14 mouse cellular contexts compared by ENCODE assay signal in genomic region chr10:115828872-115829271, GRCm38 (mm10).
"Had no signal": no experiment of that assay in that cellular context is flagged by ENCODE, and none has a peak within 500 bp of the region (broad histone marks: within the 10 kb centered on the region; RNA-seq: fewer than 3 reads in every experiment).

No protein-coding gene starts in this region.

- H3K36me3 ChIP-seq: kidney, embryonic 15.5 days; limb, embryonic 15.5 days; midbrain, embryonic 12.5 days; stomach, embryonic 15.5 days had no signal

- H3K4me1 ChIP-seq: kidney, embryonic 15.5 days; limb, embryonic 15.5 days; midbrain, embryonic 12.5 days; stomach, embryonic 15.5 days had no signal

- H3K27ac ChIP-seq: kidney, embryonic 15.5 days; left cerebral cortex, adult 2 months; limb, embryonic 15.5 days; liver, embryonic 12.5 days; midbrain, embryonic 12.5 days; stomach, embryonic 15.5 days had no signal

- DNase-seq: kidney, adult 2 months; kidney, postnatal 14 days; lung, embryonic 14.5 days; lung, postnatal 14 days; right cerebral cortex, postnatal 25 days; spleen, adult 18-20 months; thymus, postnatal 4 days had no signal

- H3K4me2 ChIP-seq: kidney, embryonic 15.5 days; limb, embryonic 15.5 days; liver, embryonic 12.5 days; lung, embryonic 14.5 days; midbrain, embryonic 12.5 days; stomach, embryonic 15.5 days had no signal

- H3K9ac ChIP-seq: kidney, embryonic 15.5 days; limb, embryonic 15.5 days; liver, embryonic 12.5 days; lung, embryonic 14.5 days; midbrain, embryonic 12.5 days; stomach, embryonic 15.5 days had no signal

- ATAC-seq: liver, embryonic 12.5 days; midbrain, embryonic 16.5 days had no signal

- H3K9me3 ChIP-seq: kidney, embryonic 15.5 days; limb, embryonic 15.5 days; liver, embryonic 12.5 days; midbrain, embryonic 12.5 days; stomach, embryonic 15.5 days had no signal

- H3K4me3 ChIP-seq: kidney, embryonic 15.5 days; left cerebral cortex, adult 2 months; limb, embryonic 15.5 days; liver, embryonic 12.5 days; midbrain, embryonic 12.5 days; stomach, embryonic 15.5 days had no signal

- H3K27me3 ChIP-seq: kidney, embryonic 15.5 days; limb, embryonic 15.5 days; liver, embryonic 12.5 days; midbrain, embryonic 12.5 days; stomach, embryonic 15.5 days had no signal
